Mouse (Mus musculus) E14TG2a.4 (cell line): Measurements from ENCODE around the gene Sh3bp5l.
"Not testable (repeated sequence)": the region's sequence is repeated elsewhere in the genome, so short reads cannot be mapped to it uniquely, and the experiment has no call there.

Source experiments
- H3K27me3 ChIP-seq: 2 replicates; pipeline ENCODE4 v1.6.1; 2014; ENCODE audit warnings: low read length, control low read depth; ENCODE audit not compliant: insufficient read depth
- H3K36me3 ChIP-seq: 2 replicates; pipeline ENCODE4 v1.6.1; 2014; ENCODE audit warnings: low read length, control low read depth; ENCODE audit not compliant: insufficient read depth
- H3K4me1 ChIP-seq: replicated peaks from 2 replicates; pipeline ENCODE4 v1.6.1; 2014; ENCODE audit warnings: low read depth, low read length, control low read depth
- H3K4me3 ChIP-seq: replicated peaks from 2 replicates; pipeline ENCODE4 v1.5.1; 2014; ENCODE audit warnings: mild to moderate bottlenecking, low read length
- H3K9me3 ChIP-seq: 2 replicates; pipeline ENCODE4 v1.6.1; 2014; ENCODE audit warnings: low read length, control low read depth
- CTCF ChIP-seq: conservative IDR thresholded peaks from 2 replicates; pipeline ENCODE4 v1.5.1; 2014; ENCODE audit warnings: low read length
- NANOG ChIP-seq: IDR thresholded peaks from 2 replicates; pipeline ENCODE4 v1.6.1; 2014; ENCODE audit warnings: borderline replicate concordance, low read length, mixed read lengths
- POU5F1 ChIP-seq: IDR thresholded peaks from 2 replicates; pipeline ENCODE4 v1.6.1; 2014; ENCODE audit warnings: low read length, borderline replicate concordance

Gene Sh3bp5l

GRCm38 (mm10) chr11:58301837-58302754, 28.4 kb upstream of the Sh3bp5l start:
- TF ChIP-seq POU5F1, result no peak
- no peak for TF ChIP-seq NANOG
- peak; percentile 29 for TF ChIP-seq CTCF
- peaks cover 23% of the 10 kb centered on the region for H3K4me1 ChIP-seq
- peak overlapping the region; percentile 83 for H3K4me3 ChIP-seq
- no peaks in the 10 kb centered on the region for H3K27me3 ChIP-seq
- no peaks in the 10 kb centered on the region for H3K36me3 ChIP-seq
- no peaks in the 10 kb centered on the region for H3K9me3 ChIP-seq

DNA sequence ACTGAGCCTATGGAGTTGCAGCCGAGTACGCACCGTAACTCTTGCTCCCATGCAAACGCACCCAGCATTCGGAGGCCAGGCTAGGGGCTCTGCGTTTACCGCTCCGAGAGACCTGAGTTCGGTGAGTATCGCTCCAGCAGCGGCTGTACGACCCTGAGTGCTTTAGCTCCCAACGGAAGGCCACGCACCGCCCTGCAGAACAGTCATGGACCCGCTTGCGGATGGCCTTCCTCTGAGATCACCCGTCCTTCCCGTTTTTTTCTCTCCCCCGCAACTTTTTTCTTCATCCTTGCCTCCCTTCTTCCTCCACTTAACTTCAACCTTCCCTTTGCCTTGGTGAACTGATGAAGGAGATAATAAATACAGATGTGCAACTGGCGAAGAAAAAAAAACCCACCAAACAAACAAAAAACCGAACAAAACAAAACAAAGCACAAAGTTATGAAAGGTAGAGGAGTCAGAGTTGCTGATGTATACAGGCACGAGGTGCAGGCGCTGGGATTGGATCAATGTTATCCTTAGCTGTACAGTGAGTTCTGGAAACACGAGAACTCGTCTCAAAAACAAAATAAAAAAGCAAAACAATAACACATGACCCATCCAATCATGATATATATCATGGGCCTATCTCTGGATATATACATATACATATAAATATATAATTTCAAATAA, 27.6 kb upstream of the Sh3bp5l start:
- H3K27me3 ChIP-seq, result no peaks in the 10 kb centered on the region
- no peaks in the 10 kb centered on the region for H3K9me3 ChIP-seq
- H3K4me3 ChIP-seq, result peak overlapping the region; percentile 83
- TF ChIP-seq NANOG, result no peak
- no peak for TF ChIP-seq CTCF
- no peak for TF ChIP-seq POU5F1
- H3K4me1 ChIP-seq, result peaks cover 26% of the 10 kb centered on the region
- H3K36me3 ChIP-seq, result no peaks in the 10 kb centered on the region

DNA sequence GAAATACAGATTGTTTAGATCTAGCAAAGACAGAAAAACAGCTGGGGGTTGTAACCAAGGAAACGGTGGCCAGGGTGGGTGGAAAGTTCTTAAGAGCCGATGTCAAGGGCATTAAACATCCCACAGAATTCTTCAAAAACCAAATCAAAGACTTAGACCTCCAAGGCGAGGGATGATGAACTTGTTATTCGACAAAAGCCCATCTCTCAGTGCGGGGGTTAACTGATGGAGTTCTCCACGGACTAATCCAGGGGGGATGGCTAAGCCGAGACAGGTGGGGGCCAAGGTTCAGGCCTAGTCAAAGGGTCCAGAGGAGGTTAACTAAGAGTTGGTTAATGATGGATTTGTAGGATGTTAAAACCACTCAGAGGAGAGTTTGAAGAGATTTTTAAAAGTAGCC, 26.9 kb upstream of the Sh3bp5l start:
- peaks cover under 1% of the 10 kb centered on the region for H3K36me3 ChIP-seq
- H3K27me3 ChIP-seq, result no peaks in the 10 kb centered on the region
- H3K4me1 ChIP-seq, result peaks cover 31% of the 10 kb centered on the region
- H3K4me3 ChIP-seq, result no peak overlapping the region
- TF ChIP-seq NANOG (no peak), POU5F1 (no peak), CTCF (no peak)
- H3K9me3 ChIP-seq, result no peaks in the 10 kb centered on the region

- H3K4me3 ChIP-seq, H3K27me3 ChIP-seq, H3K9me3 ChIP-seq: not testable (repeated sequence)
- peaks cover 30% of the 10 kb centered on the region for H3K4me1 ChIP-seq
- peaks cover 18% of the 10 kb centered on the region for H3K36me3 ChIP-seq
These were observed 25.2 kb upstream of the Sh3bp5l start for GRCm38 (mm10) chr11:58305299-58305698.

DNA sequence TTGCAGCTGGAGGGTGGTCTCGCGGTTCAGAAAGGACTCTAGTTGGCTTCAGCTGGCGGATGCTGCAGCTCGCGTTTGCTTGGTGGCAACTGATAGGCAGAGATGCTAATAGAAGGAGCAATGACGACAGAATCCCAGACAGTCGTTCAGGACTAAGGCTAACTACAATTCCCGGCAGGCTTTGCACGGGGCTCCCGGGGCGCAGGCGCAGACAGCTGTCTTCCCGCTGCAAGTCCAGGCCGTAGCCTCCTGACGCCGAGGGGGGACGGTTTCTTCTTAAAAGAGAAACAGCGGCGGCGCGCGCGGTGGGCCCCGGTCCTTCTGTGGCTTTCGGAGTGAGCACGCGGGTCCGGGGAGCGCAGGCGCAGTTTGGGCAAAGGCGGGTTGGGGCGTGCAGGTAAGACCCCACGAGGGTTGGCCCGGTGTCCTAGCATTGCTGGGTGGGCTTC, 23.6 kb upstream of the Sh3bp5l start, which contains the start of gene Zfp692:
Zfp692 (plus strand) TSS at position 210 of the 449 bp plus-strand sequence.
- no peaks in the 10 kb centered on the region for H3K27me3 ChIP-seq
- TF ChIP-seq CTCF, result no peak
- no peak for TF ChIP-seq NANOG
- TF ChIP-seq POU5F1, result no peak
- peak within 1 kb of the TSS; percentile 84 for H3K4me3 ChIP-seq
- H3K36me3 ChIP-seq, result peaks cover 34% of the 10 kb centered on the region
- H3K9me3 ChIP-seq, result no peaks in the 10 kb centered on the region
- peaks cover 19% of the 10 kb centered on the region for H3K4me1 ChIP-seq

GRCm38 (mm10) chr11:58307411-58308080, 23.0 kb upstream of the Sh3bp5l start:
- TF ChIP-seq POU5F1, result no peak
- TF ChIP-seq NANOG, result no peak
- TF ChIP-seq CTCF, result peak; percentile 12; the same call in 1 of the 2 replicates
- Histone ChIP-seq H3K4me1 (peaks cover 19% of the 10 kb centered on the region), H3K9me3 (no peaks in the 10 kb centered on the region), H3K27me3 (no peaks in the 10 kb centered on the region), H3K36me3 (peaks cover 40% of the 10 kb centered on the region), H3K4me3 (peak overlapping the region; percentile 84)

GRCm38 (mm10) chr11:58308661-58309060, 21.9 kb upstream of the Sh3bp5l start:
- TF ChIP-seq POU5F1, result no peak
- no peak for TF ChIP-seq NANOG
- TF ChIP-seq CTCF, result no peak
- H3K36me3 ChIP-seq, result peaks cover 52% of the 10 kb centered on the region

DNA sequence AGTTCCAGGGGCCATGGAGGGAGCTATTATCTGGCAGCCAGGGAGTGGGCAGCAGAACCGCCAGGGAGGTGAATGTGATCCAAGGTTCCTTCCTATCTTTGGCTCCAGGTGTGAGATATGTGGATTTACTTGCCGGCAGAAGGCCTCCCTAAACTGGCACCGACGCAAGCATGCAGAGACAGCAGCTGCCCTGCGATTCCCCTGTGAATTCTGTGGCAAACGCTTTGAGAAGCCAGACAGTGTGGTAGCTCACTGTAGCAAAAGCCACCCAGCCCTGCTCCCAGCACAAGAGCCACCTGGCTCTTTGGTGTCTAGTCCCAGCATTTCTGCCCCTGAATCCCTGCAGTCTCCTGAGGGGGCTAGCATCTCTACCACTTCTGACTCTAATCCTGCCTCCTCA, 16.5 kb upstream of the Sh3bp5l start:
- H3K4me1 ChIP-seq, result peaks cover 21% of the 10 kb centered on the region

More at GRCm38 (mm10) chr11:58308661-58309060, 21.9 kb upstream of the Sh3bp5l start:
- Histone ChIP-seq H3K4me3 (no peak overlapping the region), H3K9me3 (no peaks in the 10 kb centered on the region), H3K27me3 (no peaks in the 10 kb centered on the region), H3K4me1 (peaks cover 17% of the 10 kb centered on the region)

More for the DNA sequence above, 16.5 kb upstream of the Sh3bp5l start:
- TF ChIP-seq NANOG, result no peak
- no peak for TF ChIP-seq POU5F1
- TF ChIP-seq CTCF, result no peak
- peaks cover 22% of the 10 kb centered on the region for H3K27me3 ChIP-seq
- no peaks in the 10 kb centered on the region for H3K9me3 ChIP-seq
- H3K36me3 ChIP-seq, result peaks cover 77% of the 10 kb centered on the region
- H3K4me3 ChIP-seq, result no peak overlapping the region
